Mouse (Mus musculus): ENCODE results near the gene Als2.

Gene Als2

GRCm38 (mm10) chr1:59211651-59212050, 25.4 kb downstream of the Als2 start:
- DNase-seq, result no peak

- DNase-seq, result no peak
Measured at GRCm38 (mm10) chr1:59208331-59208730, 28.7 kb downstream of the Als2 start.

GRCm38 (mm10) chr1:59204489-59204888, 32.5 kb downstream of the Als2 start:
- DNase-seq, result no peak

GRCm38 (mm10) chr1:59202367-59202766, 34.7 kb downstream of the Als2 start:
- DNase-seq, result no peak

GRCm38 (mm10) chr1:59201561-59201960, 35.5 kb downstream of the Als2 start:
- DNase-seq, result no peak

- no peak for DNase-seq
Measured at GRCm38 (mm10) chr1:59200960-59201359, 36.1 kb downstream of the Als2 start.

GRCm38 (mm10) chr1:59194979-59195378, 42.1 kb downstream of the Als2 start:
- no peak for DNase-seq

- DNase-seq, result no peak
Measured at GRCm38 (mm10) chr1:59187786-59188185, 49.2 kb downstream of the Als2 start.

GRCm38 (mm10) chr1:59186317-59186716, 50.7 kb downstream of the Als2 start:
- no peak for DNase-seq

- DNase-seq, result no peak
Measured at GRCm38 (mm10) chr1:59185410-59185809, 51.6 kb downstream of the Als2 start.

- DNase-seq, result no peak
Measured at GRCm38 (mm10) chr1:59183045-59183444, 54.0 kb downstream of the Als2 start.

GRCm38 (mm10) chr1:59182373-59182772, 54.7 kb downstream of the Als2 start:
- DNase-seq, result no peak

- no peak for DNase-seq
Measured at GRCm38 (mm10) chr1:59180003-59180402, 57.0 kb downstream of the Als2 start.

GRCm38 (mm10) chr1:59178401-59178800, 58.6 kb downstream of the Als2 start:
- DNase-seq, result no peak

- no peak for DNase-seq
Measured at GRCm38 (mm10) chr1:59174514-59175373, 62.3 kb downstream of the Als2 start.

GRCm38 (mm10) chr1:59173023-59173422, 64.0 kb downstream of the Als2 start:
- DNase-seq, result no peak

GRCm38 (mm10) chr1:59171875-59172274, 65.2 kb downstream of the Als2 start:
- DNase-seq, result no peak

GRCm38 (mm10) chr1:59170290-59170689, 66.7 kb downstream of the Als2 start:
- no peak for DNase-seq

GRCm38 (mm10) chr1:59169586-59169985, 67.4 kb downstream of the Als2 start:
- DNase-seq, result no peak

- no peak for DNase-seq
Measured at GRCm38 (mm10) chr1:59168556-59168955, 68.5 kb downstream of the Als2 start.

- no peak for DNase-seq
Measured at GRCm38 (mm10) chr1:59167654-59168425, 69.2 kb downstream of the Als2 start.

- DNase-seq, result no peak
Measured at GRCm38 (mm10) chr1:59166232-59166905, 70.7 kb downstream of the Als2 start.

- no peak for DNase-seq
Measured at GRCm38 (mm10) chr1:59163918-59164317, 73.1 kb downstream of the Als2 start.

All from right cerebral cortex, postnatal 14 days (tissue).